Mouse (Mus musculus) kidney, adult 10 weeks (tissue): Measurements from ENCODE around the gene Vmn1r34. TPM values are rescaled to one million over a fixed set of nuclear protein-coding genes. Genes with fewer than 3 reads are reported as not detected.

ENCODE experiments used
- polyA plus RNA-seq: library from polyadenylated mRNA; stranded (reverse); fragments of 350-450 nt; fragmentation: Illumina TruSeq; extraction: RNeasy Lipid Tissue Mini Kit (QIAGEN cat#74804); gene quantifications from one replicate; pipeline ENCODE4 v1.2.3, GENCODE M21; 2014; ENCODE audit warnings: low read depth, low replicate concordance

The Vmn1r34 gene
- not detected for polyA plus RNA-seq

GRCm38 (mm10) chr6:66643779-66644178 lies at the start of gene Vmn1r34:
Gene Vmn1r34, minus strand, starts transcription at chr6:66643879.

GRCm38 (mm10) chr6:66685806-66686205 lies 42.1 kb upstream of the Vmn1r34 start, which contains the start of gene Vmn1r35:
Gene Vmn1r35, minus strand, starts transcription at chr6:66685906.

DNA sequence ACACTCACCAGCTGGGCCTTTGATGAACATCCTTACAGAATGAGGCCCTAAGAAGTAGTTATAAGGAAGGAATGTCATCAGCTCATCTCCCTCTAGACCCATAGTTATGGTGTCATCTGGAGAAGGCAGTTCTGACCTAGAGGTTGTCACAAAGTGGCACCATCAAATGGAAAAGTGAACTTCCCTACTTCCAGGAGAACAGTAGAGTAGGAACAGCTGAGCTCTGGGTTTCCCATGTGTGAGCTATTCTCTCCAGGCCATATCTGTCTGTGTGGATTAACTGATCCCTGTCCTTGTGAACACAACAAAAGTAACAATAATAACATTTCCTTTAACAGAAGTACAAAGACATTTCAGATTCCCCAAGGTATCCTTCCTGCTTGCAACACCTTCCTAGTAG lies 25.5 kb downstream of the Vmn1r34 start, which contains the start of gene Vmn1r33:
Gene Vmn1r33, minus strand, starts transcription at position 101 of the 400 bp plus-strand sequence.

Other genes starting within 250 kb of the Vmn1r34 start
- gene Mad2l1, start 108.5 kb downstream of the Vmn1r34 start, polyA plus RNA-seq: 18.1 TPM
- not detected for gene Vmn1r32, start 83.8 kb downstream of the Vmn1r34 start, polyA plus RNA-seq
- gene Vmn1r33, start 25.6 kb downstream of the Vmn1r34 start, polyA plus RNA-seq: not detected
- gene Vmn1r35, start 42.0 kb upstream of the Vmn1r34 start, polyA plus RNA-seq: not detected
- gene Vmn1r36, start 75.3 kb upstream of the Vmn1r34 start, polyA plus RNA-seq: not detected
- not detected for gene Vmn1r37, start 85.5 kb upstream of the Vmn1r34 start, polyA plus RNA-seq
- not detected for gene Vmn1r38, start 138.7 kb upstream of the Vmn1r34 start, polyA plus RNA-seq
- gene Vmn1r39, start 166.7 kb upstream of the Vmn1r34 start, polyA plus RNA-seq: not detected